Mouse (Mus musculus): ENCODE measurements around the gene Nkrf. TPM values are rescaled to one million over a fixed set of nuclear protein-coding genes. Genes with fewer than 3 reads are reported as not detected.

Nkrf gene
- polyA plus RNA-seq, 1 experiment from 2014 or later = 0.80 TPM

GRCm38 (mm10) chrX:36852631-36853030 lies 50.1 kb downstream of the Nkrf start:
- H3K9me3 ChIP-seq (replicated peaks) = no peaks in the 10 kb centered on the region
- no peaks in the 10 kb centered on the region for H3K4me1 ChIP-seq (replicated peaks)
- no peak overlapping the region for H3K4me2 ChIP-seq
- 0 out of 2 replicates have a peak, but pooled peaks cover 12% of the 10 kb centered on the region for H3K36me3 ChIP-seq
- no peaks in the 10 kb centered on the region for H3K27me3 ChIP-seq (replicated peaks)
- H3K9ac ChIP-seq = no peak overlapping the region
- ATAC-seq (ENCODE audit: insufficient number of reproducible peaks, low FRiP score) = no peak
- H3K27ac ChIP-seq (ENCODE audit: poor library complexity, severe bottlenecking) = no peak overlapping the region
- H3K4me3 ChIP-seq = no peak overlapping the region
- 84% methylated on average over 8 of the region's 8 CpGs for WGBS

- WGBS = 90% methylated on average over 1 of the region's 1 CpGs
- no peak overlapping the region for H3K9ac ChIP-seq
- no peak overlapping the region for H3K27ac ChIP-seq (ENCODE audit: poor library complexity, severe bottlenecking)
- no peaks in the 10 kb centered on the region for H3K27me3 ChIP-seq (replicated peaks)
- H3K36me3 ChIP-seq = 0 out of 2 replicates have a peak, but pooled peaks cover under 1% of the 10 kb centered on the region
- no peak overlapping the region for H3K4me2 ChIP-seq
- no peak overlapping the region for H3K4me3 ChIP-seq
- H3K4me1 ChIP-seq (replicated peaks) = no peaks in the 10 kb centered on the region
- no peak for ATAC-seq (ENCODE audit: insufficient number of reproducible peaks, low FRiP score)
- no peaks in the 10 kb centered on the region for H3K9me3 ChIP-seq (replicated peaks)
These were observed 55.5 kb downstream of the Nkrf start for GRCm38 (mm10) chrX:36847152-36847551.

- Histone ChIP-seq H3K4me2 (no peak overlapping the region), H3K4me1 (replicated peaks) (no peaks in the 10 kb centered on the region), H3K9ac (no peak overlapping the region), H3K27ac (ENCODE audit: poor library complexity, severe bottlenecking) (no peak overlapping the region), H3K27me3 (replicated peaks) (no peaks in the 10 kb centered on the region), H3K36me3 (no peaks in the 10 kb centered on the region), H3K9me3 (replicated peaks) (no peaks in the 10 kb centered on the region), H3K4me3 (no peak overlapping the region)
- ATAC-seq (ENCODE audit: insufficient number of reproducible peaks, low FRiP score) = no peak
- 74% methylated on average over 4 of the region's 4 CpGs for WGBS
These were observed 59.2 kb downstream of the Nkrf start for GRCm38 (mm10) chrX:36843346-36843990.

GRCm38 (mm10) chrX:36841698-36842097 lies 61.0 kb downstream of the Nkrf start:
- Histone ChIP-seq H3K4me2 (no peak overlapping the region), H3K4me1 (replicated peaks) (no peaks in the 10 kb centered on the region), H3K27me3 (replicated peaks) (no peaks in the 10 kb centered on the region), H3K9ac (no peak overlapping the region), H3K27ac (ENCODE audit: poor library complexity, severe bottlenecking) (no peak overlapping the region), H3K4me3 (no peak overlapping the region), H3K36me3 (no peaks in the 10 kb centered on the region), H3K9me3 (replicated peaks) (no peaks in the 10 kb centered on the region)
- no peak for ATAC-seq (ENCODE audit: insufficient number of reproducible peaks, low FRiP score)
- 68% methylated on average over 6 of the region's 6 CpGs for WGBS

GRCm38 (mm10) chrX:36839391-36839790 lies 63.3 kb downstream of the Nkrf start:
- ATAC-seq (ENCODE audit: insufficient number of reproducible peaks, low FRiP score) = no peak
- no peaks in the 10 kb centered on the region for H3K36me3 ChIP-seq
- H3K4me3 ChIP-seq = no peak overlapping the region
- no peaks in the 10 kb centered on the region for H3K9me3 ChIP-seq (replicated peaks)
- no peak overlapping the region; the same call in none of the 2 replicates for H3K27ac ChIP-seq (ENCODE audit: poor library complexity, severe bottlenecking)
- H3K4me1 ChIP-seq (replicated peaks) = no peaks in the 10 kb centered on the region
- H3K9ac ChIP-seq = no peak overlapping the region
- WGBS = 65% methylated on average over 7 of the region's 7 CpGs
- no peak overlapping the region for H3K4me2 ChIP-seq
- H3K27me3 ChIP-seq (replicated peaks) = no peaks in the 10 kb centered on the region

Other genes starting within 250 kb of the Nkrf start
- 2.5 and 3.1 TPM in 2 replicates for gene Slc25a43, start 159.2 kb downstream of the Nkrf start, polyA plus RNA-seq (2016; fragmentation: Nextera tagmentation; extraction: Ambion mirVana)
- gene Slc25a5, start 107.2 kb downstream of the Nkrf start, polyA plus RNA-seq (2016; fragmentation: Nextera tagmentation; extraction: Ambion mirVana) = 989 and 1,024 TPM in 2 replicates
- gene Ube2a, start 29.0 kb downstream of the Nkrf start, polyA plus RNA-seq (2016; fragmentation: Nextera tagmentation; extraction: Ambion mirVana) = 116 and 124 TPM in 2 replicates
- gene C330007P06Rik, start 28.8 kb downstream of the Nkrf start, polyA plus RNA-seq (2016; fragmentation: Nextera tagmentation; extraction: Ambion mirVana) = 21.8 and 24.0 TPM in 2 replicates
- 38.9 and 40.0 TPM in 2 replicates for gene Sept6, start 88.9 kb upstream of the Nkrf start, polyA plus RNA-seq (2016; fragmentation: Nextera tagmentation; extraction: Ambion mirVana)
- 0.86 and 0.88 TPM in 2 replicates for gene Sowahd, start 145.9 kb upstream of the Nkrf start, polyA plus RNA-seq (2016; fragmentation: Nextera tagmentation; extraction: Ambion mirVana)
- 434 and 437 TPM in 2 replicates for gene Rpl39, start 182.5 kb upstream of the Nkrf start, polyA plus RNA-seq (2016; fragmentation: Nextera tagmentation; extraction: Ambion mirVana)
- 13.7 and 14.3 TPM in 2 replicates for gene Upf3b, start 207.4 kb upstream of the Nkrf start, polyA plus RNA-seq (2016; fragmentation: Nextera tagmentation; extraction: Ambion mirVana)
- gene Nkap, start 223.9 kb upstream of the Nkrf start, polyA plus RNA-seq (2016; fragmentation: Nextera tagmentation; extraction: Ambion mirVana) = 14.9 and 16.1 TPM in 2 replicates